Mouse (Mus musculus) liver, embryonic 14.5 days (tissue): ENCODE results near the gene Coq8b.

Source experiments
- CTCF ChIP-seq: IDR thresholded peaks from 2 replicates; pipeline ENCODE4 v1.5.1; 2016; ENCODE audit warnings: antibody characterized with exemption, low read depth, control low read depth
- EP300 ChIP-seq: IDR thresholded peaks from 2 replicates; pipeline ENCODE4 v1.6.1; 2016; ENCODE audit warnings: antibody characterized with exemption, low read depth

- TF ChIP-seq CTCF (no peak), EP300 (no peak)
These were observed 34.0 kb upstream of the Coq8b start for GRCm38 (mm10) chr7:27198779-27199178.
